Mouse (Mus musculus) intestine, embryonic 14.5 days (tissue): Measurements from ENCODE around the gene Clasp1. TPM values are rescaled to one million over a fixed set of nuclear protein-coding genes. Genes with fewer than 3 reads are reported as not detected.

Experiments
- ATAC-seq: fragments of 200-750 bp; cut with Nextera tagmentation; replicated peaks from 2 replicates; pipeline ENCODE4 v1.8.0; 2017; ENCODE audit warnings: low read depth, moderate number of reproducible peaks, moderate TSS enrichment, moderate library complexity; ENCODE audit not compliant: low FRiP score, low TSS enrichment
- DNase-seq: peaks from one replicate; pipeline ENCODE4 v3.0.0-alpha.2; 2018; ENCODE audit warnings: low spot score
- H3K27ac ChIP-seq: fragments of 300-500 bp; sonication (generic); 2 replicates; pipeline ENCODE4 v1.5.1; 2014; ENCODE audit warnings: low read depth, mild to moderate bottlenecking, control low read depth
- H3K27me3 ChIP-seq: fragments of 300-500 bp; sonication (generic); replicated peaks from 2 replicates; pipeline ENCODE4 v1.6.1; 2014; ENCODE audit warnings: low read length, control low read depth; ENCODE audit not compliant: control insufficient read depth, insufficient read depth
- H3K36me3 ChIP-seq: fragments of 300-500 bp; sonication (generic); 2 replicates; pipeline ENCODE4 v1.6.1; 2014; ENCODE audit warnings: low read length, control low read depth; ENCODE audit not compliant: control insufficient read depth, insufficient read depth
- H3K4me1 ChIP-seq: fragments of 300-500 bp; sonication (generic); replicated peaks from 2 replicates; pipeline ENCODE4 v1.6.1; 2014; ENCODE audit warnings: low read length, control low read depth, mixed read lengths; ENCODE audit not compliant: control insufficient read depth, insufficient read depth
- H3K4me2 ChIP-seq: fragments of 300-500 bp; sonication (generic); 2 replicates; pipeline ENCODE4 v1.6.1; 2014; ENCODE audit warnings: low read length
- H3K4me3 ChIP-seq: fragments of 300-500 bp; sonication (generic); 2 replicates; pipeline ENCODE4 v1.5.1; 2014; ENCODE audit warnings: low read depth, low read length, control low read depth, mixed read lengths
- H3K9ac ChIP-seq: fragments of 300-500 bp; sonication (generic); 2 replicates; pipeline ENCODE4 v1.6.1; 2014; ENCODE audit warnings: mild to moderate bottlenecking, low read length
- H3K9me3 ChIP-seq: fragments of 300-500 bp; sonication (generic); 2 replicates; pipeline ENCODE4 v1.6.1; 2016; ENCODE audit warnings: low read length, control low read depth; ENCODE audit not compliant: control insufficient read depth
- WGBS: fragments of 180-500 bp; shearing (Covaris S2); extraction: QIAGEN DNeasy Blood & Tissue Kit; methylation state at CpG from one replicate; pipeline ENCODE4 v1.1.7; 2014; 5-methylcytosine and 5-hydroxymethylcytosine counted together
- polyA plus RNA-seq: library from polyadenylated mRNA; unstranded; fragments of >200 nt; fragmentation: Nextera tagmentation; extraction: Ambion mirVana; gene quantifications from 2 replicates; pipeline ENCODE4 v1.2.1, GENCODE M21; 2014

Gene Clasp1
- polyA plus RNA-seq, 1 experiment from 2014 or later = 51.6 TPM

- H3K9ac ChIP-seq = no peak overlapping the region
- no peak overlapping the region for H3K4me3 ChIP-seq
- no peak overlapping the region for H3K4me2 ChIP-seq
- no peaks in the 10 kb centered on the region for H3K4me1 ChIP-seq
- ATAC-seq (no peak), DNase-seq (no peak)
- no peak overlapping the region for H3K27ac ChIP-seq
- H3K27me3 ChIP-seq = no peaks in the 10 kb centered on the region
- 93% methylated on average over 2 of the region's 2 CpGs for WGBS
- no peaks in the 10 kb centered on the region for H3K36me3 ChIP-seq
- no peaks in the 10 kb centered on the region for H3K9me3 ChIP-seq
Measured at GRCm38 (mm10) chr1:118447131-118447530, 58.3 kb downstream of the Clasp1 start.

GRCm38 (mm10) chr1:118448214-118448613, 59.4 kb downstream of the Clasp1 start:
- 96% methylated on average over 1 of the region's 1 CpGs for WGBS
- H3K36me3 ChIP-seq = no peaks in the 10 kb centered on the region
- no peak overlapping the region for H3K4me3 ChIP-seq
- no peak overlapping the region for H3K4me2 ChIP-seq
- DNase-seq (no peak), ATAC-seq (no peak)
- H3K27ac ChIP-seq = no peak overlapping the region
- no peaks in the 10 kb centered on the region for H3K27me3 ChIP-seq
- no peak overlapping the region for H3K9ac ChIP-seq
- no peaks in the 10 kb centered on the region for H3K4me1 ChIP-seq
- no peaks in the 10 kb centered on the region for H3K9me3 ChIP-seq

- Histone ChIP-seq H3K9ac (no peak overlapping the region), H3K4me3 (no peak overlapping the region), H3K27ac (no peak overlapping the region), H3K4me2 (no peak overlapping the region), H3K4me1 (no peaks in the 10 kb centered on the region), H3K27me3 (no peaks in the 10 kb centered on the region), H3K9me3 (no peaks in the 10 kb centered on the region), H3K36me3 (no peaks in the 10 kb centered on the region)
- WGBS = 84% methylated on average over 3 of the region's 3 CpGs
- ATAC-seq (no peak), DNase-seq (no peak)
Measured at GRCm38 (mm10) chr1:118450891-118451450, 62.1 kb downstream of the Clasp1 start.

- ATAC-seq = no peak
- H3K36me3 ChIP-seq = no peaks in the 10 kb centered on the region
- H3K4me2 ChIP-seq = no peak overlapping the region
- 95% methylated on average over 4 of the region's 4 CpGs for WGBS
- no peaks in the 10 kb centered on the region for H3K27me3 ChIP-seq
- H3K4me1 ChIP-seq = peaks cover 23% of the 10 kb centered on the region
- H3K9me3 ChIP-seq = no peaks in the 10 kb centered on the region
- no peak overlapping the region for H3K27ac ChIP-seq
- no peak overlapping the region for H3K4me3 ChIP-seq
- H3K9ac ChIP-seq = no peak overlapping the region
- no peak for DNase-seq
Measured at GRCm38 (mm10) chr1:118453577-118453976, 64.7 kb downstream of the Clasp1 start.

GRCm38 (mm10) chr1:118454817-118455216, 66.0 kb downstream of the Clasp1 start:
- Histone ChIP-seq H3K27me3 (no peaks in the 10 kb centered on the region), H3K4me3 (no peak overlapping the region), H3K4me2 (no peak overlapping the region), H3K9ac (no peak overlapping the region), H3K36me3 (no peaks in the 10 kb centered on the region), H3K27ac (no peak overlapping the region), H3K9me3 (no peaks in the 10 kb centered on the region), H3K4me1 (peaks cover 25% of the 10 kb centered on the region)
- 93% methylated on average over 4 of the region's 4 CpGs for WGBS
- no peak for DNase-seq
- no peak for ATAC-seq

- Histone ChIP-seq H3K9ac (no peak overlapping the region), H3K4me3 (no peak overlapping the region), H3K4me2 (peak overlapping the region; percentile 60; the same call in 1 of the 2 replicates), H3K36me3 (peaks cover 9% of the 10 kb centered on the region), H3K4me1 (peaks cover 25% of the 10 kb centered on the region), H3K27ac (no peak overlapping the region), H3K9me3 (no peaks in the 10 kb centered on the region), H3K27me3 (no peaks in the 10 kb centered on the region)
- DNase-seq = no peak
- no peak for ATAC-seq
- 62% methylated on average over 11 of the region's 11 CpGs for WGBS
Measured at GRCm38 (mm10) chr1:118457256-118457882, 68.5 kb downstream of the Clasp1 start.

GRCm38 (mm10) chr1:118457883-118458259, 69.0 kb downstream of the Clasp1 start:
- H3K36me3 ChIP-seq = peaks cover 14% of the 10 kb centered on the region
- WGBS = 39% methylated on average over 1 of the region's 1 CpGs
- no peak for ATAC-seq
- no peak overlapping the region for H3K27ac ChIP-seq
- no peaks in the 10 kb centered on the region for H3K27me3 ChIP-seq
- H3K4me3 ChIP-seq = no peak overlapping the region
- peak overlapping the region; percentile 60; the same call in 1 of the 2 replicates for H3K4me2 ChIP-seq
- peaks cover 25% of the 10 kb centered on the region for H3K4me1 ChIP-seq
- no peak for DNase-seq
- no peak overlapping the region for H3K9ac ChIP-seq
- H3K9me3 ChIP-seq = no peaks in the 10 kb centered on the region

GRCm38 (mm10) chr1:118458279-118458678, 69.4 kb downstream of the Clasp1 start:
- no peak overlapping the region for H3K4me3 ChIP-seq
- H3K4me1 ChIP-seq = peaks cover 25% of the 10 kb centered on the region
- H3K9ac ChIP-seq = no peak overlapping the region
- H3K27ac ChIP-seq = peak overlapping the region; percentile 100; the same call in 1 of the 2 replicates
- H3K36me3 ChIP-seq = peaks cover 14% of the 10 kb centered on the region
- DNase-seq = no peak
- no peaks in the 10 kb centered on the region for H3K27me3 ChIP-seq
- WGBS = 57% methylated on average over 3 of the region's 3 CpGs
- peak overlapping the region; percentile 60 for H3K4me2 ChIP-seq
- H3K9me3 ChIP-seq = no peaks in the 10 kb centered on the region
- no peak for ATAC-seq
